Mouse (Mus musculus) small intestine, adult 10 weeks (tissue): ENCODE data around the gene Kdsr. TPM values are rescaled to one million over a fixed set of nuclear protein-coding genes. Genes with fewer than 3 reads are reported as not detected.

Experiments used
- polyA plus RNA-seq: library from polyadenylated mRNA; stranded (reverse); fragments of 350-450 nt; fragmentation: Illumina TruSeq; extraction: RNeasy Lipid Tissue Mini Kit (QIAGEN cat#74804); gene quantifications from one replicate; pipeline ENCODE4 v1.2.3, GENCODE M21; 2014; ENCODE audit warnings: low replicate concordance

Kdsr gene
- polyA plus RNA-seq = 12.7 TPM

GRCm38 (mm10) chr1:106759572-106760435 lies at the start of gene Kdsr:
Gene Kdsr, minus strand, starts transcription at chr1:106759727.

GRCm38 (mm10) chr1:106796542-106796924 lies 37.0 kb upstream of the Kdsr start, which contains the start of gene Vps4b:
Gene Vps4b, minus strand, starts transcription at chr1:106796728.

GRCm38 (mm10) chr1:106713621-106714529 lies 45.7 kb downstream of the Kdsr start, which contains the start of gene Bcl2:
Gene Bcl2, minus strand, starts transcription at chr1:106714274.

Other genes with a start within 250 kb of the Kdsr start
- gene Bcl2, start 45.5 kb downstream of the Kdsr start, polyA plus RNA-seq = 5.7 TPM
- gene Vps4b, start 37.0 kb upstream of the Kdsr start, polyA plus RNA-seq = 168 TPM
- 6.2 TPM for gene Serpinb5, start 101.4 kb upstream of the Kdsr start, polyA plus RNA-seq
- gene Serpinb12, start 174.7 kb upstream of the Kdsr start, polyA plus RNA-seq = not detected
- not detected for gene Serpinb13, start 221.3 kb upstream of the Kdsr start, polyA plus RNA-seq